Mouse (Mus musculus): ENCODE data around the gene Zkscan3. TPM values are rescaled to one million over a fixed set of nuclear protein-coding genes. Genes with fewer than 3 reads are reported as not detected.

The Zkscan3 gene
- total RNA-seq (2021) (10 to 100 TPM; 44.2 to 61.4 TPM), polyA plus RNA-seq (2012; rRNA removed) (21.9 and 27.8 TPM in 2 replicates)
- long read RNA-seq, transcript Zkscan3-203 (6 exons, 2,600 nt), result minor isoform, 8 of 35 reads
- long read RNA-seq, transcript Zkscan3-201 (6 exons, 2,561 nt), result major isoform, 11 of 35 reads
- long read RNA-seq, partial matches to known transcripts, result 5 of 35 reads
- long read RNA-seq, other reads (novel, unspliced or antisense), result 11 of 35 reads

- DNase-seq, result peak; percentile 89
These were observed at the start of gene Zkscan3 for GRCm38 (mm10) chr13:21402287-21402846. Gene Zkscan3, minus strand, starts transcription at chr13:21402755.

DNA sequence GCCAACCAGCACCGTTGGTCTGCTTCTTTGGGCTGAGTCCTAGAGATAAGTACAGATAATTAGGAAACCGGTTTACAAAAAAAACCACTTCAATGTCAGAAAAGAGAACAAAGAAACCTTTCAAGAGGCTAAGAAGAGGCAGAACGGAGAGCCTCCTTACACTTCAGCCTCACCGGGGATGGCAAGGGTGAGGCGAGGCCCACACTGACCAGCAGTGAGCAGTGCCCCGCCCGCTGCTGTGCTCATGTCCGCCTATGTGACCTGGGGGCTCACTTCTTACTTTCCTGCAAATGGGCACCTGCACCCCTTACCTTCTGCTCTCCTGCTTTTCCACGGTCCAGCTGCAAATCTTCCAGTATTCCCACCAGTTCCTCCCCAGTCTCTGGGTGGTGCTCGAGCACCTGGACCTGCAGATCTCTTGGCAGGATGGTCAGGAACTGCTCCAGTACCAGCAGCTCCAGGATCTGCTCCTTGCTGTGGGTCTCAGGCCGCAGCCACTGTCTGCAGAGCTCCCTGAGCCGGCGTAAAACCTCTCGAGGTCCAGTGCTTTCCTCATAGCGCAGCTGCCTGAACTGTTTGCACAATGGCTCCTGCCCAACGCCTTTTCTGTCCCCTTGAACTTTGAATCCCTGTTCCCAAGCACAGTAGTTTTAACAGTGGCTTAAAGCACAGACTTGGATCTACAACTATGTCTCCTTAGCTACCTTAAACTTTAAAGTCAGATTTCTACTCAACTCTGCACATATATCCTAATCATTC is 45.5 kb upstream of the Zkscan3 start:
- no peak for DNase-seq

DNA sequence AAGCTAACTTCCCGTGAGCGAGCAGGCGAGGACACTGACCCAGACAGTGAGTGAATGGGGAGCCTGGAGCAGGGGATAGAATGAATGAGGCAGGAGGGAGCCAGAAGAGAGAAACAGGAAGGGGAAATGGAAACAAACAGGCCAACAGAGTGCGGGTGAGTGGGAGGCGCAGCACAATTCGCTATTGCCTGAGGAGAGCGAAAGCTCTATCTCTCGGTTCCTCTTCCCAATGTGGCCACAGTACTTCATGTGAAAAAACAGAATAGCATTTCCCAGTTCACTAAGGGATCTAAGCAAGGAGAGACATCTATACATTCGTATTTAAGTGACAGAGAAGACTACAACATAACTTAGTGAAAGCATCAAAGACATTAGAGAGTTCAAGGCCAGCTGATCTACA is 44.2 kb upstream of the Zkscan3 start:
- DNase-seq, result no peak

GRCm38 (mm10) chr13:21441207-21441572 is 38.6 kb upstream of the Zkscan3 start:
- no peak for DNase-seq

DNA sequence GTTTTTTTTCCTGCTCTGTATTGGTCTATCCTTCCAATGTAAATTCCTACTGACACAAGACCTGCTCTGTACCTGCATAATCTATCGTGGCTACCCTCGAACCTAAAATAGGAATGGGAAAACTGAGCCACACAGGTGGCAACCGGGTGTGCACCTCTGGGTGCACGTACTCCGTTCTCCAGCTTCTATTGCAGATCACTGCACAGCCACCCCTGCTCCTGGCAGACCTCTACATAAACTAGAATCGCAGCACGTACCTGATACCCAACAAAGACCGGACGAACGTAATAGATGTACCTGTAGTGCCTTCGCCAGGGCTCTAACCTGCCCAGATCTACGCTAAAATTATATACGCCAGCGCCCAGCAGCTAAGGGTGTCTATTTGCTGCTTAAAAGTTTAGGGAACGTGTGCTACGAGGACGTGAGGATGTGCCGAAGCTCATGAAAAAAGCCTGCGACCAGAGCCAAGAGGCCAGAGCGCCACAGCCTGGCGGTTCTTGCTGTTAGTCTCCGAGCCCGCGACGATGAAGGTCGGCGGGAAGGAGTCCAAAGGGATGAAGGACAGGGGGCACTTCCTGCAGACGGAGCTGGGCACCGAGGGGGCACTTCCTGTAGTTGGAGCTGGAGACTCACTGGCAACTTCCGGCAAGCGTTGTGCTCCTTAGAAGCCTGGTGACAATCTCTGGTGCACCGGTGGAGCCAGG is 38.1 kb upstream of the Zkscan3 start, which contains the start of gene Pgbd1:
Gene Pgbd1, minus strand, starts transcription at position 556 of the 704 bp plus-strand sequence.
- peak; percentile 86 for DNase-seq

DNA sequence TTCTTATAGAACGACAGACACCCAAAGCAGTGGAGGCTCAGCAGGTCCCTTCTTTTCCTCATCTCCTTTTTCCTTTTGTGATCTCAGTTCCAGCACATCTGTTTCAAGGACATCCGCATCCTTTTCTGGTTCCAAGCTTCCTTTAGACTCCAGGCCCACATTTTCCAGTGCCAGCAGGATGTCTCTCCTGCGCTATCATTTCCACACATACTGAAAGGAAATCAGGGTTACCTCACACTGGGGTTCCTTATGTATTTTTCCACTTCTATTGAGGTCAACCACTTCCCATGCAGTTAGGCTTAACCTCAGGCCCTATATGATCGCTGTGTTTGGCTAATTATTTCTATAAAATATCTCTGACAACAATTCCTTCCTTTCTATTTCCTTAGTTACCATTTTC is 32.9 kb upstream of the Zkscan3 start:
- no peak for DNase-seq

GRCm38 (mm10) chr13:21427631-21428030 is 25.1 kb upstream of the Zkscan3 start:
- peak; percentile 28 for DNase-seq

DNA sequence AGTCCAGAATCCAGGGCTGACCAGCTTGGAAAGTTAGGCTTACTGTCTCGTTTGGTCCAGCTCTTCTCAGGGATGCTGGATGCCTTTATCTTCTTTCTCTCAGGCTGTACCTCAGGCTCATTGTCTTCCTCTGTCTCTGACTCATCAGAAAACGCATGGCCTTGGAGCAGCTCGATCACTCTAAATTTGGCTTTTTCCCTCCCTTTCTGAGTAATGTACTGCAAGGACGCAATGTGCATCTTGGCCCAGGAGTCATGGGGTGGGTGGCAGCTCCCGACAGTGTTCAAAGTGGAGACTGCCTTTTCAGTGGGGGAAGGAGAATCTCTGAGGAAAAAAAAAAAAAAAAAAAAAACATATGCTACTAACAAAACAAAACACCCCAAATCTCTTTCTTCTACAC is 20.7 kb upstream of the Zkscan3 start:
- DNase-seq, result peak; percentile 84

DNA sequence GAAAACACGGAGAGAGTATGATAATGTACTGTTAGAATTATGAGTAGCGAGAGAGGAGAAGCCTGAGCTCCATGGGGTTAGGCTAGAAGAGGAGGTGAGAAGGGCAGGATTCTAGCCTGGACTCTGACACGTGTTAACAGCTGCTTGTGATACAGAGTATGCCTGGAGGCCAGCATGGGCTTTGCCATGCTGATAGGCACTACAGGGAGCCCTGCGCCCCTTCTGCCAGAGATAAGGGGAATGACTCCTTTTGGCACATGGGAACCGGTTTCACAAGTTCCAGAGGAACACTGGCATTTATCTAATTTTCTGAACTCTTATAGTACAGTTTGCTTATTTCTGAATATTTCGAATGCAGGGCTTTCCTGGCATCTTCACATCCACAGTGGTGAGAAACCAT is 16.3 kb upstream of the Zkscan3 start:
- no peak for DNase-seq

GRCm38 (mm10) chr13:21417298-21418010 is 14.9 kb upstream of the Zkscan3 start:
- DNase-seq, result peak; percentile 60

- DNase-seq, result no peak
These were observed 13.2 kb upstream of the Zkscan3 start for GRCm38 (mm10) chr13:21415750-21416149.

- no peak for DNase-seq
These were observed 12.7 kb upstream of the Zkscan3 start for GRCm38 (mm10) chr13:21415266-21415665.

- DNase-seq, result no peak
These were observed 12.0 kb upstream of the Zkscan3 start for GRCm38 (mm10) chr13:21414231-21415212.

DNA sequence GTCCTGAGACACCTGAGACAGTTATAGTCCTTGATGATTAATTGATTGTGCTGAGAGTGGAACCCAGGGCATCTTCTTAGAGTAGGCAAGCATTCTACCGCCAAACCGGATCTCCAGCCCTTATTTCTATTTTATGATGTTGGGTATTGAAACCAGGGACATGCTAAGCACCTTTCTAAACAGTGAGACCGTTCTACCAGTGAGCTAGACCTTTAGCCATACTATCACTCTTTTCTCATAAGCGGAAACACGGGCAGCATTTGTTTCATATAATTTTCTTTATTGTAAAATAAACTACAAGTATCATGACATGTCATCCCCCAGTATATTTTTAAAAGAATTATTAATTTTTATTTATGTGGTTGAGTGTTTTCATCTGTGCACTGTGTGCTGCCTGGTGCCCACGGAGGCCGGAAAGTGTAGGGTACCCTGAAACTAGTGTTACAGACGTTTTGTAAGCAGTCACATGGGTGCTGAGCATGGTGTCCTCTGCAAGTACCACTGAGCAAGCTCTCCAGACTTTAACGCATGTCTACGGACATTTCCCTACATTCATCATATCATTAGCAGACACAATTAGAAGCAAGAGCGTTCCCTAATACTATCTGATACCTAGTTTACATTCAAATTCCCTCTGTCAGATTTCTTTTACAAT is 6.4 kb upstream of the Zkscan3 start:
- no peak for DNase-seq

GRCm38 (mm10) chr13:21407969-21408804 is 5.6 kb upstream of the Zkscan3 start:
- DNase-seq, result peak; percentile 89

DNA sequence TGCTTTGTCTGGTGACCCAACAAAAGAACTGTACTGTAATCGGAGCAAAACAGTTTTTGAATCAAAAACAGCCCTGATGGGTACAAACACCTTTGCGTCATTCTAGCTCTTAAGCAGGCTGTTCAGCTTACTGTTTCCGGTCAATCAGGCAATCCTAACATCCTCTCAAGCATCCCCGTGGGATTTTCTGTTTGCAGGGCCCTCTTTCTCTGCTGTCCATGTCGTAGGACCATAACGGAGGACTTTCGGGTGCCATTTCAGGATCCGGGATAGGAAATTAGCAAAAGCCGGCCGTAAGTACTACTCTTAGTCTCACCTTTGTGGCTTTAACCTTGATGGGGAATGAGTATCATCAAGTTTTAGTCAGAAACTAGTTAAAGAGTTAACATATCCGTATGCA is 4.8 kb upstream of the Zkscan3 start:
- DNase-seq, result no peak

DNA sequence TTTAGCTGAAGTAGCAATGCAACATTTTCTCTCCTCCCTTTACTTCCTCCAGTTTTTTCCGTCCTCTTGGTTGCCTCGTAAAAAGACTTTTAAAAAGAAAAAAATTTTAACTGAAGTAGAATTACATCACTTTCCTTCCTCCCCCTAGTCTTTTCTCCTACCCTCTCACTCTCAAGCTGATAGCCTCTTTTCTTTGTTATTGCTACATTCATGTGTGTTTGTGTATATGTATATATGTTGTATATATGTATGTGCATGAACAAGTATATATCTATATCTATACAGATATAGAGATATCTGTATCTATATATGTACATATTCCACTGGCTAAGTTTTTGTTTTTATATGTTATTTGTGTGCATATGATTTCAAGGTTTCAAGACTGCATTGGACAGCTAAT is 293 bp upstream of the Zkscan3 start:
- no peak for DNase-seq

GRCm38 (mm10) chr13:21401636-21402286 is 794 bp downstream of the Zkscan3 start:
- DNase-seq, result peak; percentile 28

DNA sequence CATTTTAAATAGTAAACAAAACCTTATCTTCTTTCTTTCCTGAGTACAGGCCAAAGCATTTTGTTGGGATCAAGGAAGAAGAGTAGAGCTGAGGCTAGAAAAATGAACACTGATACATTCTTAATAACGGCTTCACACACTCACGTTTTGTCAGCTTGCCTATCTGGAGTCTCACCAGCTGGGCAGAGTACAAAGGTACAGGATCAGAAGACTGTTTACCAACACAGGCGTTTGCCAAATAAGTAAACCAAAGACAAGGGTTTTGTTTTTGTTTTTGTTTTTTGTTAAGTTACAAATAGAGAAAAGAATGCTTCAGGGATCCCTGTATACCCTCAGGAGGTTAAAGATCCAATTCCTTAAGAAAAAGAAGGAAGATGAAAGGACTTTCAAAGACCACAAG is 1.4 kb downstream of the Zkscan3 start:
- no peak for DNase-seq

Data from adrenal gland, adult 2 months (tissue).